Mouse (Mus musculus): Measurements from ENCODE around the gene 4933428G20Rik. TPM values are rescaled to one million over a fixed set of nuclear protein-coding genes. Genes with fewer than 3 reads are reported as not detected.

The 4933428G20Rik gene
- total RNA-seq, 2 experiments from 2014 or later = not detected

Other genes with a start within 250 kb of the 4933428G20Rik start
- 38.7 TPM in 2 replicates for gene Npepps, start 219.7 kb downstream of the 4933428G20Rik start, total RNA-seq (2015)
- gene Npepps, start 219.7 kb downstream of the 4933428G20Rik start, total RNA-seq (2017) = 24.6 and 27.9 TPM in 2 replicates
- gene Mrpl45, start 184.6 kb downstream of the 4933428G20Rik start, total RNA-seq (2015) = 34.7 and 43.6 TPM in 2 replicates
- gene Mrpl45, start 184.6 kb downstream of the 4933428G20Rik start, total RNA-seq (2017) = 22.4 and 23.1 TPM in 2 replicates
- 0.02 and 0.05 TPM in 2 replicates for gene Gpr179, start 148.3 kb downstream of the 4933428G20Rik start, total RNA-seq (2015)
- 0.10 TPM in 1 of 2 replicates, not detected in the other for gene Gpr179, start 148.3 kb downstream of the 4933428G20Rik start, total RNA-seq (2017)
- 5.3 and 7.2 TPM in 2 replicates for gene Socs7, start 137.8 kb downstream of the 4933428G20Rik start, total RNA-seq (2015)
- gene Socs7, start 137.8 kb downstream of the 4933428G20Rik start, total RNA-seq (2017) = 10.2 and 11.0 TPM in 2 replicates
- gene Arhgap23, start 84.8 kb downstream of the 4933428G20Rik start, total RNA-seq (2015) = 6.3 and 8.0 TPM in 2 replicates
- 5.6 and 6.1 TPM in 2 replicates for gene Arhgap23, start 84.8 kb downstream of the 4933428G20Rik start, total RNA-seq (2017)
- 0.02 TPM in 1 of 2 replicates, not detected in the other for gene Srcin1, start 75.8 kb upstream of the 4933428G20Rik start, total RNA-seq (2015)
- gene Srcin1, start 75.8 kb upstream of the 4933428G20Rik start, total RNA-seq (2017) = not detected in 2 replicates
- gene Epop, start 129.4 kb upstream of the 4933428G20Rik start, total RNA-seq (2015) = 3.4 and 4.0 TPM in 2 replicates
- gene Epop, start 129.4 kb upstream of the 4933428G20Rik start, total RNA-seq (2017) = 0.62 and 0.91 TPM in 2 replicates
- 3.3 and 4.5 TPM in 2 replicates for gene Mllt6, start 163.1 kb upstream of the 4933428G20Rik start, total RNA-seq (2015)
- 5.8 and 7.2 TPM in 2 replicates for gene Mllt6, start 163.1 kb upstream of the 4933428G20Rik start, total RNA-seq (2017)
- 17.4 and 24.9 TPM in 2 replicates for gene Cisd3, start 185.5 kb upstream of the 4933428G20Rik start, total RNA-seq (2015)
- gene Cisd3, start 185.5 kb upstream of the 4933428G20Rik start, total RNA-seq (2017) = 3.5 and 5.4 TPM in 2 replicates
- 3.9 and 4.6 TPM in 2 replicates for gene Pcgf2, start 200.2 kb upstream of the 4933428G20Rik start, total RNA-seq (2015)
- 1.2 and 1.5 TPM in 2 replicates for gene Pcgf2, start 200.2 kb upstream of the 4933428G20Rik start, total RNA-seq (2017)
- 114 and 126 TPM in 2 replicates for gene Psmb3, start 203.1 kb upstream of the 4933428G20Rik start, total RNA-seq (2015)
- gene Psmb3, start 203.1 kb upstream of the 4933428G20Rik start, total RNA-seq (2017) = 158 and 185 TPM in 2 replicates
- gene Pip4k2b, start 244.4 kb upstream of the 4933428G20Rik start, total RNA-seq (2015) = 16.9 and 17.6 TPM in 2 replicates
- 17.2 and 28.6 TPM in 2 replicates for gene Pip4k2b, start 244.4 kb upstream of the 4933428G20Rik start, total RNA-seq (2017)